Mouse (Mus musculus) testis, postnatal 10 days (tissue): ENCODE measurements around the gene Apoe.

Experiments used
- DNase-seq: peaks from one replicate; pipeline ENCODE4 v3.0.0; 2021; ENCODE audit warnings: low spot score

The Apoe gene

GRCm38 (mm10) chr7:19664955-19665841, 33.8 kb downstream of the Apoe start, which contains the start of gene Clptm1:
TSS of gene Clptm1 (minus strand) at chr7:19665033.
- peak; percentile 98 for DNase-seq

- DNase-seq = no peak
Observed at GRCm38 (mm10) chr7:19664455-19664954, 34.5 kb downstream of the Apoe start.

GRCm38 (mm10) chr7:19663940-19664339, 35.0 kb downstream of the Apoe start:
- DNase-seq = no peak

- no peak for DNase-seq
Observed at GRCm38 (mm10) chr7:19652614-19653013, 46.4 kb downstream of the Apoe start.

- no peak for DNase-seq
Observed at GRCm38 (mm10) chr7:19651063-19651786, 47.8 kb downstream of the Apoe start.
